Mouse (Mus musculus): ENCODE measurements around the gene Alg13.

The Alg13 gene

DNA sequence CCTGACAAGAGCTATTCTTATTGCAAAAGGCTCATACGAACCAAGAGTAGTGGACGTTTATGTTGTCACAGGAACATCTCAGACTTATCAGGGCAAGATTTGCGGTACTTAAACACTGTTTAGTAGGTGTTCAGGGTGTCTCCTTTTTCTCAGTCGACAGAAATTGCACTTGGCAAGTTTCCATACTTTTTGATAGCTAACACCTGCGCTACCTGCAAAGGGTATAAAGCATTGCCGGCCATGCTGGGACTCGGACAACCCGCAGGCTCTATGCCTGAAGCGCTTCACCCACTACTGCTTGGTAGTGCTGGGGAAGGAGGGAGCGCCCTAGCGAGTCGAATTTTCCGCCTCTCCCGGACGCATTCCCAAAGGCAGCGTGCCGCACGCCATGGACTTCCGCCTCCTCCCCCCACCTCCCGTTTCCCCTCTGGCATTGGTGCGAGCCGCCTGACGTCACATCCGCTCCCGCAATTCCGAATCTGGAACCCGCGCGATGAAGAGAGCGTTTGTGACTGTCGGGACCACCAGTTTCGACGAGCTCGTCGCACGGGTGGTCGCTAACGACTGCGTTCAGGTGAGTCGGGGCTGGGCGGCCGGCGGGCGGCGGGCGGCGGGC, at the start of gene Alg13:
Gene Alg13, plus strand, starts transcription at position 257 of the 616 bp plus-strand sequence.
- peak; percentile 91 to 92 for DNase-seq (ENCODE audit: low spot score in 2 of 2)

DNA sequence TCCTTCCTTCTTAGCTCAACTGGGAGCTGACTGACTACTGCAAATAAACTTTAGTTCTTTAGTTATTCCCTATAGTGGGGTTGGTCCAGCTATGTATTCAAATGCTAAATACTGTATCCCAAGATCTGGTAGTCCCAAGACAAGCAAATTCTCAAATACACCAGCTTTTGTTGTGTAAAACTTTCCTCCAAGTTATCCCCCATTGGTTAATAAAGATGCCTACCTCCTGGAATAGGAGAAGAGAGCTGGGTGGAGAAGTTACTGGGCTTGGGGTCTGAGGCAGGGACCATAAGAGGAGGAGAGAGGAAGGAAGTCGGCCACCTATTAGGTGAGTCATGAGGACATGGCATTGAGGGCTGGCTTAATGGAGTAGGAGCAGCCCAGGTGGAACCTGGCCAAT, 49.0 kb upstream of the Alg13 start:
- no peak for DNase-seq (ENCODE audit: low spot score in 2 of 2)

DNA sequence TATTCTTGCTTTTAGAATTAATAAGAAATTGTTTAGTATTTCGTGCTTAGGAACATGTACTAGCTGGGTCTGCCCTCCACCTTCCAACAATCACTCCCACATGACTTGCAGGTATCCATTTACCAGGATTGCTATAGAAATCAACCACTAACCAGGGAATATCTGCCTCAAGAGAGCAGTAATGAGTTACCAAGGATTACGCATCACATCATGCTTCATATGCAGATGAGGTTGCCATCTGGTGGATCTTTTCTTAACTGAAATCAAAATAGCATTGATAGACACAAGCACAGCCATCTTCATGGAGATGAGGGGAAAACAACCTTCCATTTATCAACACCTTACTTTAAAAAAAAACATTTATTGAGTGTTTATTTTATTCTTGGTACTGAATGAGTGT, 16.1 kb upstream of the Alg13 start:
- peak in 1 of 2 experiments; percentile 23 for DNase-seq (ENCODE audit: low spot score in 2 of 2)

DNA sequence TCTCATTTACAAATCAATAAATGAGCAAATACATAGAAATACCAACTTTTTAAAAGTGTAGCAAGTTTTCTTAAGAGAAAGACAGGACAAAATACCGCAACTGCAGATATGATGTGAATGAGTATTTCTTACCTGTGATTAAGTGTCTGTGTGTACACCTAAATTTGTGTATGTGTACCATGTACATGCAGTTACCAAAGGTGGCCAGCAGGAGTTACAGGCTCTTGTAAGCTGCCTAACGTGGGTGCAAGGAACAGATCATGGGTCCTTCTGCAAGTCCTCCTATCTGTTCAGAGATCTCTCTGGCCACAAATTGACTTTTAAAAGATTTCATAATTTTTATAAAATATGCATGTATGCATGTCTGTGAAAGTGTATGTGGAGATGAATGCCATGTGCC, 11.9 kb upstream of the Alg13 start:
- DNase-seq (ENCODE audit: low spot score in 2 of 2), result no peak

DNA sequence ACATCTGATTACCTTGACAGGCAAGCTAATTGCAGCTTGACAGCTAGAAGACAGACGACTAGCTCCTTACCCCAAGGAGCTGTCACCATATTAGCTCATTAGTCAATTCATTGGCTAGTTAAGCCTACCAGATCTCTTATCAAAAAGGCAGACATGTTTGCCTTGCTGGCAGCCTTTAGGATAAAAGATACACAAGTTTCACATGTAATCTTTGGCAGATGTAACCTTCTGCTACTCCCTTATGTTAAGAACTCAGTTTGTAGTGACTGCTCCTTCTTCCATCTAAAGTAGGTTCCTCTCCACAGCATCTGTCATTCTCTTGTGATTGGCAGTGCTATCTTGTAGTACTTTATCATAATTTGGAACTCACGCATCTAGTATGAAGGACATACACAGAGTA, 3.6 kb upstream of the Alg13 start:
- DNase-seq (ENCODE audit: low spot score in 2 of 2), result no peak

DNA sequence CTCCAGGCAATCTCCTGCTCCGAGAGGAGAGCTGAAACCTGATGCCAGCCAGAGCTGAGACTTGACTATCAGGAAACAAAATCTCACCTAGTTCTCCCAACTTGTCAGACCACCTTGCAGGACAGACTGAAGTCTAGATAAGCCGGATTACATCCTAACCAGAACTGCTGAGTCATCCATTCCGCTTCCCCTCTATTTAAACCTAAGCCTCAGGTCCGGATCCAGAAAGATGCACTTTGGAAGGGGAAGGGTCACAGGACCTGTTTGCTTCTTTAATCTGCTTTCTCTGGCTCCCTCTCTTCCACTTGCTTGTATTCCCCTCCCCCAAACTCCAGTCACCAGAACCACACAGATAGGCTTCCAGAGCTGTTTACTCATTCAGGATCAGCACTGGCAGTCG, 2.6 kb upstream of the Alg13 start:
- no peak for DNase-seq (ENCODE audit: low spot score in 2 of 2)

DNA sequence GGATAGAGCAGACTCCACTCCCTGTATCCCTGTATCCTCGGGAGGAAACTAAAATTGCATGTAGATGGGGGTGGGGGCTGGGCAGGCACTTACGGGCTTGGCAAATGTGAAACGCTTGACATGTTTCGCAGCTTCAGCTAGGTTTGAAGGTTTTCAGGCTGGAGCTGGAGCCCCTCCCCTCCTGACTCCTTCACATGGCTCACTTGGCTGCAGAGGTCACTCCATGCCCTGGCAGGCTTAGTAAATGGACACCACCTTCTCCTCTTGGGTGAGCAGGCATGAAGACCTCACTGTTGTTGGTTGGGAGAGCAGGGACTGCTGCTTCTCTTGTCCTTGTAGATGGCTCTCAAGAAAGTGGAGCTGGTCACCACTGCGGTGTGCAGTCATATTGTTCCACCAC, 1.6 kb upstream of the Alg13 start:
- no peak for DNase-seq (ENCODE audit: low spot score in 2 of 2)

DNA sequence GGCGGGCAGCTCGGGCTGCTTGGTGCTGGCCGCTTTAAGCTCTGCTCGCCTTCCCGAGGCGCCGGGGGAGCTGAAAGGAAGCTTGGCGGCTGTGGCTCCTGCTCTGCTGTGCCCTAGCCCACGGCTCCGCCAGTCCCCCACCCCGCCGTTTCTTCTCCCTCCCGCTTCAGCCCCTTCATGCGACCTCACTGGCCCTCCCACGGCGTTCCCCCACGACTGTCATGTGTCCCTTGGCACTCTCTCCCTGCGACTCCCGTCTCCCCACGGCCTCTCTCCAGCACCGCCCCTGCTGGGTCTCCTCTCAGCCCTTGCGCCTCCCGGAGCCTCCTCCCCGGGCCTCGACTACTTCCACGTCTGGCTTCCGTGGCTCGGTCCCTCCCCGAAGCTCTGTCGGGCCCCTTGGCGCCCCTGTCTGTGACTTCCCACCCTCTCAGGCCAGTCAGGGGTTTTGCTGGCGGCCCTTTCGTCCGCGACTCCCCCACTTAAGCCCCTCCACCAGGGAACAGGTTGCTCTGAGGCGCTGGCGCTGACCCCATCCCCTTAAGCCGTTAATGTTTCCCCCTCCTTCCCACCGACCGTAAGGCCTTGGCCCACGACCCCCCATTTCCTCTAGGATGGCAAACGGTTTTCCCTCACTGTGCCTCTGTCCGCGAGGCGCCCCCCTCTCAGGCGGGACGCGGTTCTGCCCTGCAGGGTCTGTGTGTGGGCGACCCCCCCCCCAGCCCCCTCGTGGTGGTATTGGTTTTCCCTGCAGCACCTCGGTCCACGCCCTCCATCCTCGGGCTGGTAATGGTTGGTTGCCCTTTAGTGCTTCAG, 768 bp downstream of the Alg13 start:
- peak; percentile 27 to 31 for DNase-seq (ENCODE audit: low spot score in 2 of 2)

DNA sequence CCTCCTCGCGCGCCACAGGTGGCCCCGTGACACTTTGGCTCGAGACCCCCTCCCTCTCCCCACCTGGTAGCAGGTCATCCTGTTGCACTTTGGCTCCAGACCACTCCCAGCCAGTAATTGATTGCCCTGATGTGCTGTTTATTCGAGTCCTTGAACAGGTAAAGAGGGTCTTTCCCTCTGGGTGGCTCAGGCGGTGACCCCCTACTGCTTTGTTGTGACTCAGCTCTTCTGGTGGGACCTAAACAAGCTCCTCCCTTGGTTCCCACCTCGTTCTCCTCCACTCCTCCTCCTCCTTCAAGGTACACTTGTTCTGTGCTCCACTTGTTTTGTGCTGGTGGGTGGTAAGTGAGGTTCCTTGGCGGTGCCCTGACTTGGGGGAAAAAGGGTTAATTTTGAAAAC, 1.8 kb downstream of the Alg13 start:
- DNase-seq (ENCODE audit: low spot score in 2 of 2), result no peak

DNA sequence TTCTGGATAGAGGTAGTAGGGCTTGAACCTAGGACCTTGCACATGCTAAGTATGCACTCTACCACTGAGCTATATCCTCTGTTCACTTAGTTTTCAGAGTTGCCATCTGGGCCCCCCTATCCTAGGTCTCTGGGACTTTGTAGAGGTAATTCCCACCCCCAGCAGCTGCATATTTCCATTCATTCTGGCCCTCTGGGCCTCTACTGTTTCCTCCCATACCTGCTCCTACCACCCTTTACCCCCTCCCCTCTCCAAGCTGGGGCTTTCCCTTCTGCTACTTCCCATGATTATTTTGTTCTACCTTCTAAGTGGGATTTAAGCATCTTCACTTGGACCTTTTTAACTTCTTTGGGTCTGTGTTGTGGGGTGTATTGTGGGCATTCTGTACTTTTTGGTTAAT, 7.8 kb downstream of the Alg13 start:
- no peak for DNase-seq (ENCODE audit: low spot score in 2 of 2)

DNA sequence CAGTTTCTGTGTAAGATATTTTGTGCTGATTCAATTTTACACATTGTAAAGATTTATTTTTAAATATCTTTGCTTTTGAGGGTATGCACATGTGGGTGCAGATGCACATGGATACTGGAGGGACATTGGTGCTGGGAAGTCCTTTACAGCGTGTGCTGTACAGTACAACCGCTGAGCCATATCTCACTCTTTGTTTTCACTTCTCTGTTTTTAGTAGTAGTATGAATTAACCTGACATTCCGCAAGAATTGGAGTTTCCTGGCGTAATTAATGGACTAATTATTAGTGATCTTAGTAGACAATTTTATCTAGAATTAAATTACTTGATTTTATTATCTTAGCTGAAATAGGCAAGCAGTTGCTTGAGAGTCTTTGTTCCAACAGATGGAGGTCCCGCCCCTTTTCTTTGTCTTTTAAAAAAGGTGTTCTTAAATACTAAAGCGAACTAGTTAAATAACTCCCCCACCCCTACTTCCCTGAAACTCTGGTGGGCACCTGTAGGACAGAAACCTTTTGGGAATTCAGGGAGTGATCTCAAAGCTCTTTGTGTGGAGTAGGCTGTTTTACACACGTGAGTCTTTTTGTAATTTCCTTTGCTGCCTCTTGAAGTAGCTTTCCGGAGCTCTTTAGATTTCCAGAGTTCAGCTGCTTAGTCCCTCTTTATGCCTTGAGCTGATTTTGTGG, 17.9 kb downstream of the Alg13 start:
- DNase-seq (ENCODE audit: low spot score in 2 of 2), result no peak

DNA sequence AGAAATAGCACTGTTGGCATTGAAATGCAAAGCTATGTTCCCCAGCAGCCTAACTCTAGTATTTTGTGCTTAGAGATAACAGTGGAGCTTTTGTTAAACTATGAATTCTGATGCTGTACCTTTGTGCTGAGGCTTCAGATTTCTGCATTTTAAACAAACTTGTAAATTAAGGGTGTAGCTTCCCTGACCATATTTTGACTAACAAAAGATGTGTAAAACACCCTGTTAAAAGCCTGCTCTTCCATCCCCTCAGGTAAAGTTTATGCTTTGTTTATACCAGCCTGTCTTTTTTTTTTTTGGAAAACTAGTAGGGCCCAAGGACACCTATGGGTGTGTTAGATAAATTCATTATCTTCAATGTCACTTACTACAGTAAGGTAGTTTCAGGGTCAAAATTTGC, 20.3 kb downstream of the Alg13 start:
- no peak for DNase-seq (ENCODE audit: low spot score in 2 of 2)

DNA sequence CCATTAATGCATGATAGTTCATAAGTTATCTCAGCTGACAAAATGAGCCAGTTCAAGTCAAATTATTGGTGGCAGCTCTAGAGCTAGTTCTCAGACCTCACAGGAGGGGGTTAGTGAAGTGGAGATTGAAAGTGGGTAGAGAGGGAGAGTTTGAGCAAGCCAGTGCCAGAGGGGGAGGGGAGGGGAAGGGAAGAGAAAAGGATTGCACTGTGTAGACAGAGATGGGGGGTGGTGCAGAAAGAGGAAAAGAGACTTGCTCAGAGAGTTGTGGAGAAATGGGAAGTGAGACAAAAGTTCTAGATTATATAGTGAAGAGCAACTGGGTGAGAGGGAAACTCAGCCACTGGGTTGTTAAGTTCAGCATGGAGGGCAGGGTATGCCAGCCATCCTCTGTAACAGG, 20.8 kb downstream of the Alg13 start:
- no peak for DNase-seq (ENCODE audit: low spot score in 2 of 2)

DNA sequence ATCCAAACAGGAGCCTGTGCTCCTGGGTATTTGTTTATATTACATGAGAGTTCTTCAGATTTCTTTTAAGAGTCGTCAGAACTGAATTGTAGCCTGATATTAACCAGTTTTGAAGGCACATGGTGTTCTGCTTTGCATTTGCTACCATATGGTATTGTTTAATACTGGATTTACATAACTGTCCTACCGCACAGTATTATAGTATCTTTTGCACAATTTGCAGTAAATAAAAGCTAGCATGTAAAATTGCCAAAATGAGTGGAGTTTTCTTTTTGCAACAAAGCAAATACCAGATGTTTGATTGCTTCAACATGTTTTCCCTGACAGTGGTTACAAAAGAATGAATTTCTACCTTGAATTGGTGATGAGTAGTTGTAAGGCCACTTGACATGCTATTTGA, 56.6 kb downstream of the Alg13 start:
- no peak for DNase-seq (ENCODE audit: low spot score in 2 of 2)

DNA sequence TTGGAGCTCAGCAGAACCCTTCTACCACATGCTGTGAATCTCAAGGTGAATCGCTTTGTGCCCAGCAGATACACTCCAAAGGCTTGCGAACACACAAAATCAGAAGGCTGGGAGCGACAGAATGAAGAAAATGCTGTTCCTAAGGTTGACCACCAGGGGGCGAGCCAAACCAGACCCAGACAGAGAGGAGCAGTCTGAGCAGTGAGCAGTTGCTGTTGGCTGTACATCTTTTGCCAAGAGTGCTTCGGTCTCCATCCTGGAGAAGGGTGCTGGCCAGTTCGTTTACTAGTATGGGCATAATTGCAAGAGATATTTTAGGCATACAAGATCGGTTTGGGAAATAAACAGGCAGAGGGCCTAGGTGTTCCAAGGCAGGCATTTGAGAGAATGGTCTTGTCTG, 85.9 kb downstream of the Alg13 start:
- peak; percentile 51 to 69 for DNase-seq (ENCODE audit: low spot score in 2 of 2)

DNA sequence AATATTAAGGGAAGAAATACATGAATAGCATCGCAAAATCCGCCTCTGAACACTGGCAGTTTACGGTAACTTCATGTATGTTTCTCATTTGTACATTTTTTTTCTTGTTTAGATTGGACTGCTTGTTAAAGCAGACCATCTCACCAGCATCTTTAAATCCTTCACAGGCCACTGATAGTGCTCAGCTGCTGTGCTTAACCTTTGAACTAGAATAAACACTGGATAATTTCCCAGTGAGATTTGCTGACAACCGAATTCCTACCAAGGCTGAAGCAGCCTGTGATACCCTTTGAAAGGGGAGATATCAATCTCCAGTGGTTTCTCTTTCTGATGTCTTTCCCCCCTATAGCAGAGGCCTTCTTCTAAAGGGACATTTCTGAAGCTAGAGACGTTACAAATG, 90.4 kb downstream of the Alg13 start:
- no peak for DNase-seq (ENCODE audit: low spot score in 2 of 2)

DNA sequence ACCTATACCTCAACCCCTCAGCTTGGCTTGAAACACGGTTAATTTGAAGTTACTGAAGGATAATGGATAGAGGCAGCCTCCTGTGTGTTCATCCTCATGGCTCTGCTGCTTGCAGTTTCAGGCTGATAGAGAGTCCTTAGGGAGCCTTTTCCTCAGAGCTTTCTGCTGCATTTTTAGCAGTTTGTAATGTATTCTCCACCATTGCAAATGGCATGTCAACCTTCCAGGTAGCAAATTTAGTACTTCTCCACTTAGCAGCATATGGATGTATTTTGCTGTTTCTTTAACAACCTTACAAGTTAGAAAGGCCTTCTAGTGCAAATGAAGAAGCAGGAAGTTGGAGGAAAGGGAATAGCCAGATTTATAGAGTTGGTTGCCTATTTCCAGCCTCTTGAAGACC, 102.7 kb downstream of the Alg13 start:
- DNase-seq (ENCODE audit: low spot score in 2 of 2), result peak in 1 of 2 experiments; percentile 20

DNA sequence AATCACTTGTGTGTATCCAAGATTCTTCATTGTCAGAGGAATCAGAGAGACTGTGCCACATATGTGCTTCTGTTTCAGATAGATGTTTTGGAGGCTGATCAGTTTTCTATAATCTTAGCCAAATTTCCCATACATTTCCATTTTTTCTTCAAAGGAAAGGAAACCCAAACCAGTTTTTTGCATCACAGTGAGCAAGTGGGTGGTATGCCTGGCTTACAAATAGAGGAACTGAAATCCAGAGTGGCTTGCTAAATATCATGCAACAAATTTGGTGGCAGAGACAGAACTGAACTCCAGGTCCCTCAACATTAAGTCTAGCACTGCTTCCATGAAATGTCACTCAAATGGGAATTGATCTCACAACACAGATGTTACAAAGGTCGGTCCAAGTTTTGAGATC, 103.5 kb downstream of the Alg13 start:
- no peak for DNase-seq (ENCODE audit: low spot score in 2 of 2)

DNA sequence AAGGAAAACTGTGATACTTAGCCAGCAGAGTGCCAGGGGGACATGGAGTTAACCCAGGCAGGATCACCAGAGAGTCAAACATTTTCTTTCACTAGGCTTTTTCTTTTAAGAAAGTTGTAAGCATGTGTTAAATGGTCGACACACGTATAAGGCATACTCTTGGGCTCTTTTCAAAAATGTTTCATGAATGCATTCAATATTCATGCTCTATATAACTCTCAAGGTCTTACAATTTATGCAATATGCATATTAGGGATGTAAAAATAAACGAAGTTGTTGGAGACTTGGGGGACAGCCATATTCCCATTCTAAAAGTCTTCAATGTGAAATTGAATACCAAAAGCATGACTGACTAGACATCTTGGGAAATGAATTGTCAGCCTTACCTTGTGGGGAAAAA, 106.2 kb downstream of the Alg13 start:
- no peak for DNase-seq (ENCODE audit: low spot score in 2 of 2)

All from right cerebral cortex, postnatal 10 days (tissue).